Mouse (Mus musculus): Measurements from ENCODE around the gene Mrpl43.

The Mrpl43 gene

DNA sequence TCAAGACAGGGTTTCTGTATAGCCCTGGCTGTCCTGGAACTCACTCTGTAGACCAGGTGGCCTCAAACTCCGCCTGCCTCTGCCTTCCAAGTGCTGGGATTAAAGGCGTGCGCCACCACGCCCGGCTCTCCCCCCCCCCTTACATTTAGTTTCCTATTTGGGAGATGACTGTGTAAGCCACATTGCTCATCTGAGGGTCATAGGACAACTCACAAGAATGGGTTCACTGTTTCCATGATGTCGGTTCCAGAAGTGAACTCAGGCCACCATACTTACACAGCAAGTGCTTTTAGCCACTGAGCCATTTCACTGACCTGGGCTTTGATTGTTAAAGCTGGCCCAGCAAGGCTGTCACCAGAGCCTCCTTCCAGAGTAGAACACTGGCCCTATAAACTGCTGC, 29.1 kb downstream of the Mrpl43 start:
- DNase-seq (ENCODE audit: low spot score in 2 of 2) = no peak

DNA sequence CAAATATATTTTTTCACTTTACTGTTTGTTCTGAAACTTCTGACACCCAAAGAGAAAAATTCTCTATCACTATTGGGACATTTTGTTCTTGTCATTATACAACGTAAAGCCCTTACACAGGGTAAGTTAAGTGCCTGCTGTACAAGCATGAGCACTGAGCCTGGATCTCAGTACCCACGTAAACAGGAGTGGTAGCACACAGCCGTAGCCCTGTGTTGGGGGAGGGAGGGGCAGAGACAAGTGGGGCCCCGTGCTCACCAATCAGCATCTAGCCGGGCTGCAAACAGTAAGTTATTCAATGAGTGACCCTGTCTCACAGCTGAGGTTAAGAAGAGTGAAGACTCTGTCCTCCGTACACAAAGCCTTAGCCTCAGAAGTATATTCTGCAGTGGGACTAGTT, 29.6 kb downstream of the Mrpl43 start:
- no peak for DNase-seq (ENCODE audit: low spot score in 2 of 2)

DNA sequence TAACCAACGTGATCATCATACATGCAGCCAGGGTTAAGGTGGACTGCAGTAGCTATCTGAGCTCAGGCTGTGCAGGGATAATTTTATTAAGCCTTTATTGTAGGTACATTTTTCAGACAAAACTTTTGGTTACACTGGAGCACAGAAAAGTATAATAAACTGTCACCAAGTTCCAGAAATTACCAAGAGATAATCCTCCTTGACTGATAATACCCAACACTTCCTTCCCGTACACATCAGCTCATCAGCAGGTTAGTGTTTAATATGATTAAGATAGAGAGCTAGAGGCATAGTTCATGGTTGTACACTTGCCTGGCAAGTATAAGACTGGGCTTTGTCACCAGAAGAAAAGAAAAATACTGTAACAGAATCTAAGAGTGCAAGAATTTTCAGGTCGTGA, 37.9 kb downstream of the Mrpl43 start:
- DNase-seq (ENCODE audit: low spot score in 2 of 2) = no peak

DNA sequence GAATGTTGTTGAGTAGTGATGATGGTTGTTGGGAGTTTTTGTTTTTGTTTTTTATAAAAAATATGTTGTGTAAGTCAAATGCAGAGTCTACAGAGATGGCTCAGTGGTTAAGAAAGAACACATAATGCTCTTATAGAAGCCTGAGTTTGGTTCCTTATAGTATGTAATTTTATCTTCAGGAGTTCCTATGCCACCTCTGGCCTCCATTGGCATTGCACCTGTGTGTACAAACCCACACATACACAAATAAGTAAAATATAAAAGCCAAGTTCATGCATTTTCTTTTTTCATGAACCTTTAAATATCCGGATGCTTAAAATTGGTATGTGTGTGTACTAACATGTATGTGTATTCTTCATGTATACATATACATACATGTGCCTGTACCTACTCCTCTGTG, 40.3 kb downstream of the Mrpl43 start:
- no peak for DNase-seq (ENCODE audit: low spot score in 2 of 2)

DNA sequence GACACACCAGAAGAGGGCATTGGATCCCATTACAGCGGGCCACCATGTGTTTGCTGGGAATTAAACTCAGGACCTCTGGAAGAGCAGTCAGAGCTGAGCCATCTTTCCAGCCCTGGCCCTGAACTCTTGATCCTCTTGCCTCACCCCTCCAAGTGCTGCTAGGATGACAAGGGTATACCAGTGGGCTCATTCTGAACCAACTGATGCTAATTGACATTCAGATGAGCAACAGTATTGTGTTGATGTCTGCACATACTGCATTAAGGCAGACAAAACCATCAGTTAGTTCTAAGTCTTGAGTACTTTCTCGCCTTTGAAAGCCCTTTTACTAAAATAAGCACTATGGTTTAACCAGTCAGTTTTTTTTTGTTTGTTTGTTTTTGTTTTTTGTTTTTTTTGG, 46.6 kb downstream of the Mrpl43 start:
- DNase-seq (ENCODE audit: low spot score in 2 of 2) = no peak

All from heart, adult 9 months (tissue).